Comparison of ENCODE assay signal across 9 mouse cellular contexts in the genomic region with DNA sequence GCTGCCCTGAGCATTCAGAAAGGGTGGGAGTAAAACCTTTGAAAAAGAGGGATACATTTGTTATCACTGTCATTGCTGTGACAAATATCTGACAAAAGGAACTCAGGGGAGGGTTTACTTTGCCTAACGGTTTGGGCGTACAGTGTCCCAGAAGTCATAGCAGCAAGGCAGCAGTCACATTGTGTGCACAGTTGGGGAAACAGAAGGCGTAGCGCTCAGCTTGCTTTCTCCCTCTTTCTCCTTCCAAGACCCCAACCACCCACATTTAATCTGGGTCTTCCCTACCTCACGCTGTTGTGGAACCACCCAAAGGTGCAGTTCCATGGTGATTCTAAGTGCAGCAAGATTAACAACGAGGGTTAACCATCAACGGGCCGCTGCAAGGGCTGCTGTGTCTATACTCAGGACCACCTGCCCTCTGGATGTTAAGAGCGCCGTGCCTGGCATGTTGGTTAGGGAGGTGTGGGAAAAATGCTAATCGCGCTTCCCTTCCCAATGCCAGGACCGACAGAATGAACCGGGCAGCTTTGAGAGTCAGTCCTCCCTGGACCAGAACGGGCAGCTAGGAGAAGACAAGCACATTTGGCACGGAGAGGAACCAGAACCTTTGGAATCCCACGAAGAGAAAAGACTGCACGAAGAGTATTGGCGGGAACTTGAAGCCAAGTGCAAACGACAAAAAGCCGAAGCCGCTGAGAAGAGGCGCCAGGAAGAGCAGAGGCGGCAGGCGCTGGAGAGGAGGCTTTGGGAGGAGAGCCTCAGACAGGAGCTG. TPM values are rescaled to one million over a fixed set of nuclear protein-coding genes. Genes with fewer than 3 reads are reported as not detected.
DNase-seq lines count a peak whose midpoint lies in the region; ATAC-seq and TF ChIP-seq lines count a peak whose summit lies in the region.
"Had no signal": no experiment of that assay in that cellular context is flagged by ENCODE, and none has a peak within 500 bp of the region (broad histone marks: within the 10 kb centered on the region; RNA-seq: fewer than 3 reads in every experiment).

No protein-coding gene starts in this region.

- H3K36me3 ChIP-seq in ES-Bruce4 (ENCODE audit: control insufficient read depth, insufficient read depth, low read length, poor library complexity, severe bottlenecking), result no peaks in the 10 kb centered on the region
- peaks cover 85% of the 10 kb centered on the region for H3K36me3 ChIP-seq in hindbrain, embryonic 10.5 days
- H3K36me3 ChIP-seq in liver, embryonic 16.5 days (ENCODE audit: control insufficient read depth, insufficient read depth), result no peaks in the 10 kb centered on the region

- no peak for DNase-seq in frontal cortex, postnatal 36 days (ENCODE audit: low spot score in 2 of 2)
- DNase-seq in hindbrain, embryonic 10.5 days (ENCODE audit: low spot score), result no peak
- no peak for DNase-seq in adipocyte (ENCODE audit: low spot score)
- DNase-seq in cerebellum, adult 9-10 months, result no peak
- DNase-seq in frontal cortex, postnatal 25 days (ENCODE audit: low spot score in 2 of 2), result no peak
- DNase-seq: thymus, postnatal 25 days had no signal

- H3K4me2 ChIP-seq in liver, embryonic 16.5 days (ENCODE audit: low read depth, low read length), result 0 out of 2 replicates have a peak overlapping the region, but pooled peaks have one; percentile 46

- no peak for TF ChIP-seq CTCF in ES-Bruce4 (IDR thresholded peaks at IDR 0.05; ENCODE audit: low read depth, low read length)

- peaks cover 18% of the 10 kb centered on the region for H3K27me3 ChIP-seq in ES-Bruce4 (ENCODE audit: control insufficient read depth, insufficient read depth, low read length, poor library complexity, severe bottlenecking)
- H3K27me3 ChIP-seq in hindbrain, embryonic 10.5 days (ENCODE audit: insufficient read depth, poor library complexity, severe bottlenecking), result peaks cover 56% of the 10 kb centered on the region
- peaks cover 29% of the 10 kb centered on the region for H3K27me3 ChIP-seq in liver, embryonic 16.5 days (ENCODE audit: control insufficient read depth, insufficient read depth, low read depth, low read length)

- peak; percentile 55 for ATAC-seq in frontal cortex, adult (ENCODE audit: low TSS enrichment)
- no peak for ATAC-seq in liver, embryonic 16.5 days (ENCODE audit: low read depth)

- H3K9ac ChIP-seq in ES-Bruce4 (ENCODE audit: low read depth, poor library complexity, severe bottlenecking), result no peak overlapping the region
- H3K9ac ChIP-seq in liver, embryonic 16.5 days (ENCODE audit: low read depth, low read length), result no peak overlapping the region

- no peak overlapping the region for H3K27ac ChIP-seq in ES-Bruce4 (ENCODE audit: insufficient read depth, low read length)
- peak overlapping the region; percentile 53; the same call in 1 of the 2 replicates for H3K27ac ChIP-seq in hindbrain, embryonic 10.5 days
- no peak overlapping the region for H3K27ac ChIP-seq in liver, embryonic 16.5 days (ENCODE audit: low read length)

- no peak for TF ChIP-seq POLR2A in ES-Bruce4 (IDR thresholded peaks at IDR 0.05; ENCODE audit: insufficient read depth, low read length)

- H3K4me3 ChIP-seq in ES-Bruce4 (ENCODE audit: low read depth, low read length), result peak overlapping the region; percentile 45
- H3K4me3 ChIP-seq in hindbrain, embryonic 10.5 days, result peak overlapping the region; percentile 46
- H3K4me3 ChIP-seq in liver, embryonic 16.5 days (ENCODE audit: low read depth, low read length), result no peak overlapping the region

- 21% methylated on average over 25 of the region's 25 CpGs for WGBS in hindbrain, embryonic 10.5 days
- whole genome bisulfite sequencing in liver, embryonic 16.5 days (ENCODE audit: insufficient replicate concordance), result 40% methylated on average over 25 of the region's 25 CpGs

- peaks cover 5% of the 10 kb centered on the region; the same call in 1 of the 2 replicates for H3K9me3 ChIP-seq in ES-Bruce4 (replicated peaks; ENCODE audit: control insufficient read depth, insufficient read depth, low read length, poor library complexity, severe bottlenecking)
- H3K9me3 ChIP-seq in hindbrain, embryonic 10.5 days, result 0 out of 2 replicates have a peak, but pooled peaks cover 2% of the 10 kb centered on the region
- no peaks in the 10 kb centered on the region for H3K9me3 ChIP-seq in liver, embryonic 16.5 days (replicated peaks; ENCODE audit: control insufficient read depth, low read length)

- no peak for TF ChIP-seq EP300 in ES-Bruce4 (IDR thresholded peaks at IDR 0.05; ENCODE audit: insufficient read depth, low read depth, low read length)

- H3K4me1 ChIP-seq in ES-Bruce4 (ENCODE audit: control insufficient read depth, insufficient read depth, low read length), result peaks cover 2% of the 10 kb centered on the region
- H3K4me1 ChIP-seq in hindbrain, embryonic 10.5 days (replicated peaks), result peaks cover 27% of the 10 kb centered on the region
- peaks cover 6% of the 10 kb centered on the region; the same call in 1 of the 2 replicates for H3K4me1 ChIP-seq in liver, embryonic 16.5 days (ENCODE audit: control insufficient read depth, low read depth, low read length)

RNA-seq across cellular contexts. Expression of a gene that starts 49.3 kb away (rescaled TPM):
- 73.2 and 74.1 TPM in 2 replicates for polyA plus RNA-seq in ES-Bruce4 (2011; ENCODE audit: insufficient read depth, insufficient read length, low read depth, missing spikeins)
- polyA plus RNA-seq in hindbrain, embryonic 10.5 days (2016; fragmentation: Nextera tagmentation; extraction: Ambion mirVana), result 17.6 and 23.3 TPM in 2 replicates
- polyA plus RNA-seq in liver, embryonic 16.5 days (2015; fragmentation: Nextera tagmentation; extraction: Ambion mirVana), result 5.8 and 6.1 TPM in 2 replicates
